In genomic region chr6:86669240-86669727, GRCm38 (mm10) we compare ENCODE assay signal across 8 mouse cellular contexts. TPM values are rescaled to one million over a fixed set of nuclear protein-coding genes. Genes with fewer than 3 reads are reported as not detected.
DNase-seq lines count a peak whose midpoint lies in the region; ATAC-seq and TF ChIP-seq lines count a peak whose summit lies in the region.

No protein-coding gene starts in this region.

- H3K4me1 ChIP-seq in hindbrain, postnatal 0 days (ENCODE audit: insufficient read depth, low read length) = peaks cover 5% of the 10 kb centered on the region; the same call in 1 of the 2 replicates

- intact Hi-C loops in gastrocnemius, adult 2 months (cut with DNase I) = loop anchor here (1.0 to 5.0 kb wide), 2 partner anchors 72 to 197 kb away; no protein-coding TSS in a partner anchor
- intact Hi-C loops in left cerebral cortex, adult 2 months (cut with DNase I) = loop anchor here (1.0 to 2.0 kb wide), 3 partner anchors 84 to 196 kb away; partner anchors contain the start of gene Pcbp1

- WGBS in hindbrain, postnatal 0 days = under 1% methylated on average over 33 of the region's 37 CpGs

- no peaks in the 10 kb centered on the region for H3K9me3 ChIP-seq in hindbrain, postnatal 0 days (ENCODE audit: low read length)

- ATAC-seq in common myeloid progenitor, adult 5-6 weeks (replicated peaks; ENCODE audit: low read depth, poor library complexity, severe bottlenecking) = peak; percentile 91
- ATAC-seq in hindbrain, postnatal 0 days = peak; percentile 100
- ATAC-seq in megakaryocyte, adult 5-6 weeks (ENCODE audit: poor library complexity, severe bottlenecking) = peak; percentile 85

- peaks cover 13% of the 10 kb centered on the region; the same call in 1 of the 2 replicates for H3K36me3 ChIP-seq in hindbrain, postnatal 0 days (ENCODE audit: insufficient read depth, low read length)

- peak overlapping the region; percentile 79 for H3K4me2 ChIP-seq in hindbrain, postnatal 0 days (ENCODE audit: low read depth, low read length)

- H3K27me3 ChIP-seq in hindbrain, postnatal 0 days (ENCODE audit: insufficient read depth, low read length) = no peaks in the 10 kb centered on the region

- DNase-seq in ZHBTc4 (ENCODE audit: low read depth, low spot score) = peak; percentile 100
- peak; percentile 100 for DNase-seq in gastrocnemius, adult 2 months
- peak; percentile 100 for DNase-seq in hindbrain, postnatal 0 days (ENCODE audit: low spot score)
- peak; percentile 99 to 100 for DNase-seq in left cerebral cortex, adult 2 months (ENCODE audit: extremely low spot score in 1 of 2, low spot score in 2 of 2)
- peak; percentile 100 for DNase-seq in right cerebral cortex, adult 2 months (ENCODE audit: low spot score in 2 of 2)
- DNase-seq in urinary bladder, postnatal 14 days (ENCODE audit: low spot score) = peak; percentile 100

- H3K27ac ChIP-seq in gastrocnemius, adult 2 months = peak overlapping the region; percentile 94
- H3K27ac ChIP-seq in hindbrain, postnatal 0 days = peak overlapping the region; percentile 62
- peak overlapping the region; percentile 74 for H3K27ac ChIP-seq in left cerebral cortex, adult 2 months

- H3K4me3 ChIP-seq in gastrocnemius, adult 2 months = peak overlapping the region; percentile 95
- H3K4me3 ChIP-seq in hindbrain, postnatal 0 days (ENCODE audit: low read length) = peak overlapping the region; percentile 95
- H3K4me3 ChIP-seq in left cerebral cortex, adult 2 months = peak overlapping the region; percentile 41

- H3K9ac ChIP-seq in hindbrain, postnatal 0 days (replicated peaks; ENCODE audit: low read length) = peak overlapping the region; percentile 91; the same call in 1 of the 2 replicates

- no peak for TF ChIP-seq CTCF in gastrocnemius, adult 2 months (IDR thresholded peaks at IDR 0.05)
- TF ChIP-seq CTCF in hindbrain, postnatal 0 days (IDR thresholded peaks at IDR 0.05; ENCODE audit: low read depth) = no peak
- no peak for TF ChIP-seq CTCF in left cerebral cortex, adult 2 months (IDR thresholded peaks at IDR 0.05)

RNA-seq across cellular contexts. Expression of gene Mxd1, which starts 0.3 kb away (rescaled TPM):
- total RNA-seq in common myeloid progenitor, adult 5-6 weeks (2017) = 23.6 and 24.5 TPM in 2 replicates
- 1 to 10 TPM; 2.6 to 3.9 TPM for total RNA-seq in gastrocnemius, adult 2 months (2021)
- 12.2 and 12.8 TPM in 2 replicates for total RNA-seq in hindbrain, postnatal 0 days (2014; rRNA removed)
- polyA plus RNA-seq in hindbrain, postnatal 0 days (2015; fragmentation: Nextera tagmentation; extraction: Ambion mirVana) = 12.0 TPM in 2 replicates
- total RNA-seq in left cerebral cortex, adult 2 months (2021) = 10 to 100 TPM; 23.1 to 25.2 TPM
- 70.4 and 76.0 TPM in 2 replicates for total RNA-seq in megakaryocyte, adult 5-6 weeks (2015)
- total RNA-seq in megakaryocyte, adult 5-6 weeks (2017) = 87.1 and 120 TPM in 2 replicates

RNA-seq across cellular contexts. Expression of gene Snrnp27, which starts 15.0 kb away (rescaled TPM):
- total RNA-seq in common myeloid progenitor, adult 5-6 weeks (2017) = 96.1 and 135 TPM in 2 replicates
- 10 to 100 TPM; 71.7 to 87.0 TPM for total RNA-seq in gastrocnemius, adult 2 months (2021)
- 12.7 and 21.6 TPM in 2 replicates for total RNA-seq in hindbrain, postnatal 0 days (2014; rRNA removed)
- 107 and 114 TPM in 2 replicates for polyA plus RNA-seq in hindbrain, postnatal 0 days (2015; fragmentation: Nextera tagmentation; extraction: Ambion mirVana)
- total RNA-seq in left cerebral cortex, adult 2 months (2021) = 10 to 100 TPM; 52.5 to 55.7 TPM
- total RNA-seq in megakaryocyte, adult 5-6 weeks (2015) = 81.4 and 81.9 TPM in 2 replicates
- 100 and 101 TPM in 2 replicates for total RNA-seq in megakaryocyte, adult 5-6 weeks (2017)

RNA-seq across cellular contexts. Expression of gene Asprv1, which starts 41.3 kb away (rescaled TPM):
- total RNA-seq in common myeloid progenitor, adult 5-6 weeks (2017) = 0.55 TPM in 1 of 2 replicates, not detected in the other
- not detected for total RNA-seq in gastrocnemius, adult 2 months (2021)
- total RNA-seq in hindbrain, postnatal 0 days (2014; rRNA removed) = 0.22 and 0.73 TPM in 2 replicates
- polyA plus RNA-seq in hindbrain, postnatal 0 days (2015; fragmentation: Nextera tagmentation; extraction: Ambion mirVana) = 0.99 and 1.0 TPM in 2 replicates
- total RNA-seq in left cerebral cortex, adult 2 months (2021) = 1 to 10 TPM; 1.8 to 2.5 TPM
- 13.5 and 16.8 TPM in 2 replicates for total RNA-seq in megakaryocyte, adult 5-6 weeks (2015)
- total RNA-seq in megakaryocyte, adult 5-6 weeks (2017) = 12.1 and 19.1 TPM in 2 replicates

Comparison
In these comparisons a context has a peak if more than half of its experiments do, and no peak if none do; other contexts are left out.
1. Peak in every context shown above with its lines: DNase-seq, ATAC-seq, H3K4me3 ChIP-seq and H3K27ac ChIP-seq.
2. H3K4me3 ChIP-seq: peak in every context shown above with its lines; median percentile 95 in gastrocnemius, adult 2 months; 95 in hindbrain, postnatal 0 days; 41 in left cerebral cortex, adult 2 months.